Mouse (Mus musculus): ENCODE measurements around the gene Spem1.
"Not testable (repeated sequence)": the region's sequence is repeated elsewhere in the genome, so short reads cannot be mapped to it uniquely, and the experiment has no call there.

Spem1 gene

GRCm38 (mm10) chr11:69822080-69822479, at the start of gene Spem1:
Gene Spem1 (minus strand): TSS chr11:69822180.
- no peak for DNase-seq (ENCODE audit: low spot score in 2 of 2)

GRCm38 (mm10) chr11:69870289-69871069, 48.5 kb upstream of the Spem1 start:
- no peak for DNase-seq (ENCODE audit: low spot score in 2 of 2)

- no peak for DNase-seq (ENCODE audit: low spot score in 2 of 2)
Observed at GRCm38 (mm10) chr11:69867335-69867734, 45.4 kb upstream of the Spem1 start.

GRCm38 (mm10) chr11:69865561-69865960, 43.6 kb upstream of the Spem1 start:
- DNase-seq (ENCODE audit: low spot score in 2 of 2): no peak

GRCm38 (mm10) chr11:69864138-69864860, 42.3 kb upstream of the Spem1 start:
- no peak for DNase-seq (ENCODE audit: low spot score in 2 of 2)

- not testable (repeated sequence) for DNase-seq (ENCODE audit: low spot score in 2 of 2)
Observed at GRCm38 (mm10) chr11:69863729-69864128, 41.7 kb upstream of the Spem1 start.

GRCm38 (mm10) chr11:69858113-69858998, 36.4 kb upstream of the Spem1 start, which contains the start of gene Tnk1:
Gene Tnk1 (minus strand): TSS chr11:69858730.
- DNase-seq (ENCODE audit: low spot score in 2 of 2): no peak

GRCm38 (mm10) chr11:69855347-69855746, 33.4 kb upstream of the Spem1 start:
- peak in 1 of 2 experiments; percentile 74 for DNase-seq (ENCODE audit: low spot score in 2 of 2)

GRCm38 (mm10) chr11:69854680-69855079, 32.7 kb upstream of the Spem1 start:
- no peak for DNase-seq (ENCODE audit: low spot score in 2 of 2)

GRCm38 (mm10) chr11:69853994-69854393, 32.0 kb upstream of the Spem1 start:
- DNase-seq (ENCODE audit: low spot score in 2 of 2): no peak

GRCm38 (mm10) chr11:69850754-69851153, 28.8 kb upstream of the Spem1 start:
- peak; percentile 56 to 60 for DNase-seq (ENCODE audit: low spot score in 2 of 2)

- no peak for DNase-seq (ENCODE audit: low spot score in 2 of 2)
Observed at GRCm38 (mm10) chr11:69849884-69850283, 27.9 kb upstream of the Spem1 start.

- no peak for DNase-seq (ENCODE audit: low spot score in 2 of 2)
Observed at GRCm38 (mm10) chr11:69849128-69849527, 27.1 kb upstream of the Spem1 start.

GRCm38 (mm10) chr11:69848021-69848420, 26.0 kb upstream of the Spem1 start:
- DNase-seq (ENCODE audit: low spot score in 2 of 2): no peak

- no peak for DNase-seq (ENCODE audit: low spot score in 2 of 2)
Observed at GRCm38 (mm10) chr11:69846738-69847688, 25.0 kb upstream of the Spem1 start.

GRCm38 (mm10) chr11:69846198-69846680, 24.3 kb upstream of the Spem1 start, which contains the start of gene Plscr3:
Gene Plscr3 (plus strand): TSS chr11:69846376.
- peak; percentile 88 to 92 for DNase-seq (ENCODE audit: low spot score in 2 of 2)

- DNase-seq (ENCODE audit: low spot score in 2 of 2): no peak
Observed at GRCm38 (mm10) chr11:69838714-69839104, 16.7 kb upstream of the Spem1 start.

GRCm38 (mm10) chr11:69837952-69838713, 16.2 kb upstream of the Spem1 start, which contains the start of gene Tmem256:
Gene Tmem256 (plus strand): TSS chr11:69838514.
- peak; percentile 87 to 89 for DNase-seq (ENCODE audit: low spot score in 2 of 2)

GRCm38 (mm10) chr11:69837604-69837951, 15.6 kb upstream of the Spem1 start, which contains the start of gene Nlgn2:
Gene Nlgn2 (minus strand): TSS chr11:69837784.
- no peak for DNase-seq (ENCODE audit: low spot score in 2 of 2)

Measured in thymus, postnatal 10 days (tissue).